Mouse (Mus musculus) layer of hippocampus, adult 9-10 months (tissue): Measurements from ENCODE around the gene Dop1a.

Experiments used
- DNase-seq: peaks from one replicate; pipeline ENCODE4 v3.0.0; 2022; ENCODE audit warnings: low spot score

The Dop1a gene

DNA sequence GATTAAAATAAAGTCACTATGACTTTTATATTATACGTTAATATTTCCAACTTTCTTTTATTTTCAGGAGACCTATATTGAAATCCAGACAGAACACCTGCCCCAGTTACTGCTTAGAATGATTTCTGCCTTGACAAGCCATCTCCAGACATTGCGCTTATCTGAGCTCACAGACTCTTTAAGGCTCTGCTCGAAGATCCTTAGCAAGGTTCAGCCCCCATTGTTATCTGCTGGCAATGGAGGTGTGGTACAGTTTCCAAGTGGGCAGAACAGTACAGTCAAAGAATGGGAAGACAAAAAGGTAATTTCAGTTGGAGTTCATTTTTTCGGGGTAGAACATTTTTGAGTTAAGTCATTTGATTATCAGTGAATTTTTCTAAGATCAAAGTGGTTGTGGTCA is 40.5 kb downstream of the Dop1a start:
- DNase-seq: no peak

DNA sequence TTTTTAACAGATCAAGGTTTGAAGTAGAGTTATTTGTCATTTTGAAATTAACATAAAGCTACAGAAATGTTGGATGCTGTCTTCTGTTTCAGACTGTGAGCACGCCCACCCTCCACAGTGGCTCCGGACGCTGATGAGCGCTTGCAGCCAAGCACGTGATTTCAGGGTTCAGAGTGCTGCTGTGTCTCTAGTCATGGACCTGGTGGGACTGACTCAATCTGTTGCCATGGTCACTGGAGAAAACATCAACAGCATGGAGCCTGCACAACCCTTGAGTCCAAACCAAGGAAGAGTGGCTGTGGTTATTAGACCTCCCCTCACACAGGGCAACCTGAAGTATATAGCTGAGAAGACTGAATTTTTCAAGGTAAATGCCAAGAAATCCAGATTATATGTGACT is 46.8 kb downstream of the Dop1a start:
- DNase-seq: no peak

DNA sequence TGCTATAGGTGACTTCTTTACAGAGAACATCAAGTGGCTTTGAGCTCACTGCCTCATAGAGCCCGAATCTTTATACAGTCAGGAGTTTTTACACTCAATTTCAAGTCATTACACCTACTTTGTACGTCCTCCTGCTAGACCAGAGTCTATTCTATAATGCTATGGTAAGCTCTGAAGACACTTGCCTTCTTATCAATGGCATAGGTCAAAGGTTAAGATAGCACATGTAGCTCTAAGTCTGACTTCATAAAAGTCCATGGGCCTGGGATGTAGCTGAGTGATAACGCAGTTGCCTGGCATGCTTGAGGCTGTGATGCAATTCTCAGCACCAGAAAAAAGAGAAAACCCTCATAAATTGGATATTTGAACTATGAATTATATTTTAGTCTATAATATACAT is 47.4 kb downstream of the Dop1a start:
- DNase-seq: no peak

DNA sequence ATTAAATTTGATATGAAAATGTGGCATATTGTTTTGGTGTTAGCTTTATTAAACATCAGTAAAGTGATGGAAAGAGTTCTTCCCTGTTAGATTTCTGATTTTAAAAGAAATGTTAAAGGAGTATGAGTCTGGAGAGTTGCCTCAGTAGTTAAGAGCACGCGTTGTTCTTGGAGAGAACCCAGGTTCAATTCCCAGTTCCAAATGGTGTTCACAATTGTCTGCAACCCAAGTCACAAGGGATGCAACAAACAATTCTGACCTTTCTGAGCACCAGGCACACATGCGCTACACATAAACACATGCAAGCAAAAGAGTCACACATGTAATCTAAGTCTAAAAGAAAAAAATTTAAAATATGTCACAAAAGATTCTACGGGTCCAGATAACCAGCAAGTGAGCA is 47.8 kb downstream of the Dop1a start:
- DNase-seq: no peak

DNA sequence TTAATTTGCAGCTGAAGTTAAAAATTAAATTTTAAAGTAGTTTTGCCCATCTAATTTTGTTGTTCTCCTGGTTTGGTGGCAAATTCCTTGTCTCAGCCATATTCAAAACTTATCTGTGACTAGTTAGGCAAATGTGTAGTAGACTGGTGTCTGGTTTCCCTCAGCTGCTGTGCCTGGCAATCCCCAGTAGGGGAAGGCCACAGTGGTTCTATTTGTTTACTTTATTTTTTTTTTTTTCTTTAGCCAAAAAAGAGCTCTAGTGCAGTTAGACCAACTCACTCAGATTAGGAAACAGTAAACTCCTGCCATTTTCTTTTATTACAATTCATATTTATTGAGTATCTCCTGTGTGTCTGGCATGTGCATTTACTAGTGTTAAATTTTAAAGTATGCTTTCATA is 55.4 kb downstream of the Dop1a start:
- no peak for DNase-seq

DNA sequence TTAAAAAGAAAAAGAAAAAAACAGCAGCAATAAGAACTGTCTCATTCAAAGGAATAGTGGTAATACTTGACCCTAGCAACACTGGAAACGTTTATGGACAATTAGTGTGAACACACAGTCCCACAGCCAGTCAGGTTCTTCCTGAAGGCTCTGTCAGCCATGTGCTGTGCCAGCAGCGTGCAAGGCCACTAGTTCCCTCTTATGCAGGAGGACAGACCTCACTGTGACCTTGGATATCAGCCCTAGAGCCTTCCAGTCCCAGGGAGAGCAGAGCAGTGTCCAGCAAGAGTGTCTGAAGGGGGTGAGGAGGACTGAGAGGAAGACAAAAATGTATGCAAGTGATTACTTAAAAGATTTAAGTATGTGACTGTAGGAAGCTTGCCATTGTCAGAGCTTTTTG is 58.6 kb downstream of the Dop1a start:
- no peak for DNase-seq

DNA sequence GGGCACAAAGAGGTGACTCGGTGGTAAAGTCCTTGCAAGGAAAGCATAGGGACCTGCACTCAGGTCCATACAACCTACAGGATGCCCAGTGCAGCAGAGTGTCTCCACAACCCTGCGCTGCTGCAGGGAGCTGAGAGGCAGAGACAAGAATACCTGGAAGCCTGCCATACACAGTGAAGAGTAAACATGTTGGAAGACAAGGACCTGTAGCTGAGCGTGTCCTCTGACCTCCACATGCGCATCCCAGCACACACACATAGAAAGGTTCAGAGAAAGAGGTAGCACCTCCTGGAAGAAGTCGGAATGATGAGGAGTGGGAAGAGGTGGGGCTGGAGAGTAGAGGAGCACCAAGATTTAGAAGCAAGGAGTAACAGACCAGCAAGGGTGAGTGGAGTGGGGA is 67.1 kb downstream of the Dop1a start:
- no peak for DNase-seq

DNA sequence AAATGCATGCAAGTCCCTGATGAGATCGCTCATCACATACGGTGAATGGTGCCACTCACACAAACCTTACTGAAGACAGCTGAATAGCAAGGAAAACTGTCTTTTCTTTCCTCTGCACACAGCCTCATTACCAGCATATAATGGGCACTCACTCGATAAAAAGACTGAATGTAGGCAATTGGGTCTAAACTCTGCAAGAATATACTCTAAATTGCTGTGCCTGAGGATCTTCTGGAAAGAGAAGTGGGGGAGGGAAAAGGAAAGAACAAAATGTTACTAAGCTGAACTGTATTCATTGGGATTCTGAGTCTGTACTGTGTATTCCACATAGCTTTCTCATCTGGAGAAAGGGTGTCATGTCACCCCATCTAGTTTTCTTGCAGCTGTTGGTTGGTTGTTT is 76.5 kb downstream of the Dop1a start:
- no peak for DNase-seq

DNA sequence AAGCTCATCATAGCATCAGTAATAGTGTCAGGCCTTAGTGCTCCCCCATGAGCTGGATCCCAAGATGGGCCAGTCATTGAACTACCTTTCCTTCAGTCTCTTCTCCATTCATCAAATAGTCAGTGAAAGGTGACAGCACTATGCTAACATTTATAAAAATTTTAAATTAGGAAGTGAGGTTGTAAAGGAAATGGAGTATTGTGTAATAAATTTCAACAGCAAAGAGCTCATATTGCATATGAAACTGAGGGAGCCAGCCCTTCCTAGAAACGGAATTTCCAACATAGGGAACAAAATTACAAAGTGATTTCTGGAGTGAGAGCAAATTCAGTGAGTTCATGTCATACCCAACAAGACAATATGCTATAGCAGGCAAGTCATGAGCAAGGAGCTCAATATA is 77.6 kb downstream of the Dop1a start:
- no peak for DNase-seq

DNA sequence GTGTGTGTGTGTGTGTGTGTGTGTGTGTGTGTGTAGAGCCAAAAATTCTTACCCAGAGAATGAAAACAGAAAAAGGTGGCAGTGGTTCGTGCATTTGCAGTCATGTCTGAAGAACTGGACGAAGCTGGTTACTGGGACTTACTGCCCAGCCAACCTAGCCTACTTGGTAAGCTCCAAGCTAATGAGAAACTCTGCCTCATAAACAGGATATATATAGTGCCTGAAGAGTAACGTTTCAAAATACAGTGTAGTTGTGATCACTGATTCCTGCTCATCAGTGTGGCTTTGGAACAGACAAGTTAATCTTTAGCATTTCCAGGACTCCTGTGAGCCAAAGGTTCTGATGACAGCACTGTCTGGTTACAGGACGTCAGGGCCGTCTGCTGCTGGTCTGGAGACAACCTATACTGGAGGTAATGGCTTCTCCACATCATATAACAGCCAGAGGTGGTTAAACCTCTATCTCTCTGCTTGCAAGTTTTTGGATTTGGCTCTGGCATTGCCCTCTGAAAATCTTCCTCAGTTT is 82.7 kb downstream of the Dop1a start:
- DNase-seq: no peak

DNA sequence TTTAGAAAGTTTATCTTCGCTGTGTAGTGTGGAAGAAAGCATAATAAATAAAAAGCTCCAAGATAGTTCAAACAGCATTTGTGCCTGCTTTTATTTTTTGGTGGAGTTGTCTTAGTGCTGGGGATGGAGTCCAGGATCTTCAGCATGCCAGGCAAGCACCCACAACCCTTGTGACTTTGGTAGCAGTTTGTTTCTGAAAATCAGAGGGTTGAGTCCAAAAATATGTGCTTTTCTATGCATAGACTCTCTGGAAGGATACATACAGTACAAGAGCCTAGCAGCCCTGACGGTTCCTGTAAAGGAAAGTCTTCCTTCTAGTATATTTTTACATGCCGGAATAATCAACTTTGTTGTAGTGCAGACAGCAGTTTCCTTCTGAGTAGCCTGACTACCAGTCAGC is 83.8 kb downstream of the Dop1a start:
- no peak for DNase-seq

DNA sequence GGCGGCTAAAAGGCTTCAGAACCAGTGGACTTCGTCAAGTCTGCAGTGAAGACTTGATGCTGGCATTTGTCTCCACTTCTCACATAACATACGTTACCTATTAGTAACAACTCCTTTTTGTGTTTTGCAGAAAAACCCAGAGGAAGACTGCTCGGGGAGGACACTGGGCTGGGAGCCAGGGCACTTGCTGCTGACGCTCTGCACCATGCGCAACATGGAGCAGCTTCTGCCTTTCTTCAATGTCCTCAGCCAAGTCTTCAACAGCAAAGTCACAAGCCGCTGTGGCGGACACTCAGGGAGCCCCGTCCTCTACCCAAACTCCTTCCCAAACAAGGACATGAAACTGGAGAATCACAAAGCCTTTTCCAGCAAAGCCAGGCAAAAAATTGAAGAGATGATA is 86.9 kb downstream of the Dop1a start:
- DNase-seq: no peak

DNA sequence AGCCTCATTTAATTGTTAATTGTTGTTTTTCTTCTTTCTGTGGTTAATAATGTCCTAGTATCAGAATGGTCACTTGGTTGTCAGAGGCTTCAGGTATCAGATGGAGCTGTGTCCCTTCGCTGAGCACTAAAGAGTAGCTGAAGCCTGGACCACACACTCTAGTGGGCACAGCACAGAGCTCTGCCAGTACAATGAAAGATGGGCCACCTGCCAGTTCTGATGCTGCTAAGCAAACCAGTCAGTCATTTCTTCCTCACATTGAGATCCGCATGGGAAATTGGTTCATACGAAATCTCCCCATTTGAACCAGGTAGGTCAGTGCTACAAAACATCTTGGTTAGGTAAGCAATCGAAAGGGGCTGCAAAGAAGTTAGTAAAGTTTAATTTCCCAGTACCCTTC is 87.7 kb downstream of the Dop1a start:
- no peak for DNase-seq

DNA sequence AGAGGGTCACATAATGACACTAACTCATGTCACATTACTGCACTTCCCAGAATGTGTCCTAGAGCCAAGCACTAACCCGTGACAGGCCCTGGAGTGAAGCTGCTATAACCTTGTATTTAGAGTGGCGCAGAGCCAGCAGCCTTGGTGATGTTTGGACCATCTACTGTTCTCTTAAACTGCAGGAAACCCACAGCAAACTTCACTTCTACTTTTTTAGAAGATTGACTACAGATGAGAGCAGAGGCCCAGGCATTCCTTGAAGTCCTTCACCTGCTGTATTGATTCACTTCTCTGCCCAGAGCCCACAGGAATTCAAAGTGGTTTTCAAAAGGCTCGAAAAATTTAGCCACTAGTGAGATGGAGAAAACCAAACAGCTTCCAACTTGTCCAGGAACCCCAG is 93.6 kb downstream of the Dop1a start:
- DNase-seq: no peak

DNA sequence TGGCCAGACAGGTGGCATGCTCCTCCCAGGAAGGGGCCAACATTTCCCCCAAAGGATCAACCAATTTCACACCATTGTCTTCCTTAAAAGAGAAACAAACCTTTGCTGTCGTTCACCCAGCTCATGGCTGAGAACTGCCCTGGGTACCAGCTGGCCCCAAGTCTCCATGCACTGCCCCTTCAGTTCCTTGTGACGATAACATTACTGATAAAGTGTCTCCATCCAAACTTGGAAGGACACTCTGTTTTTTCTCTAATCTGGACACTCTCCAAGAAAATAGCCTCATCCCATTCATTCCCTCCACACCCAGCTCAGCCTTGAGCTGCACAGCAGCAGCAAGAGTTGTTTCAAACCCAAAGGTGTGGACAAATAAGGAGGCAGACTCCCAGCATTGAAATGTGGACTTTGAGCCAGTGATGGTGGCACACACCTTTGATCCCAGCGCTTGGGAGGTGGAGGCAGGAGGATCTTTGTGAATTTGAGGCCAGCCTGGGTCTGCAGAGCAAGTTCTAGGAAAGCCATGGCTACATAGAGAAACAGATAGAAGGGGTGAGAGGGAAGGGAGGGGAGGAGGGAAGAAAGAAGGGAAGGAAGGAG is 102.5 kb downstream of the Dop1a start:
- no peak for DNase-seq

DNA sequence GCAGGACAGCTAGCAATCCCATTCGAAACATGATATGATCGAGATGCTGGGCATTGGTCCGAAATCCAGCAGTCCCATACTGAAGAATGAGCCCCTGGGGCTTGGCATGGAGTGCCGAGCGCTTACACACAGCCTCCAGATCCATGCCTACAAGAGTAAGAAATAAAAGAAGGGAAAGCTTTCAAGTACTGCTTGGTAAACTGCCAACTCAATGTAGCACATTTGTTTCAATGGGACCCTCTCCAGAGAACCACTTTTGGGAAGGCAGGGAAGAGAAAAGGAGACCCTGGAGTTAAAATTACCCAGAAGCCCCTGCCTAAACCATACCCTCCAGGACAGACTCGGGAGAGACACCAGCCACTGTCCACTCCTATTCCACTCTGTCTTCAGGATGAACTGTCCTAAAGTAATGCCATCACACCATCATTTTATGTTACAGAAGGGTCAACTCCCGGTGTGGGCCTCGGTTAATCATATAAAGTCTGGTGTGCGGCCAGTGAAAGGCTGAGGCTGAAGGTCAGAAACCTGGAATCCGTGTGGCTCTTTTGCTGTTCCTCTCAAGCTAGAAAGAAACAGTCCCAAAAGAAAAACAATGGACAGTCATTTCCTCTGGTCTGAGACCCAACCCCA is 103.4 kb downstream of the Dop1a start:
- DNase-seq: no peak

DNA sequence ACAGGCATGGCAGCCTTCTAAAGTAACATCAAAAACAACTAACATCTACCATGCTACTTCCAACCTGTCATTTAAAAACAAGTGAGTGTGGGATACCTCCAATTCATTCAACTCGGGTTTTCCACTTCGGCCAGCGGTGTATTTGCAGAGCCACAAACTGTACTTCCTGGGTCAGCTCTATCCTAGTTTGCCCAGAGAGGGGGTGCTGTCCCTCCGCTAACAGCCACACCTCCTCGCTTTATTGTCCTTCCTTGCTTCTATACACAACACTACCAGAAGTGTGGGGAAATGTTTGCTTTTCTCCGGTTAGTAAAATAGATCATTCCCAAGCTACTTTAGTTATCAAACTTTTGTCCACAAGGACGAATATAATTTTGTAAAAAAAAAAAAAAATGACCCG is 104.0 kb downstream of the Dop1a start:
- no peak for DNase-seq

DNA sequence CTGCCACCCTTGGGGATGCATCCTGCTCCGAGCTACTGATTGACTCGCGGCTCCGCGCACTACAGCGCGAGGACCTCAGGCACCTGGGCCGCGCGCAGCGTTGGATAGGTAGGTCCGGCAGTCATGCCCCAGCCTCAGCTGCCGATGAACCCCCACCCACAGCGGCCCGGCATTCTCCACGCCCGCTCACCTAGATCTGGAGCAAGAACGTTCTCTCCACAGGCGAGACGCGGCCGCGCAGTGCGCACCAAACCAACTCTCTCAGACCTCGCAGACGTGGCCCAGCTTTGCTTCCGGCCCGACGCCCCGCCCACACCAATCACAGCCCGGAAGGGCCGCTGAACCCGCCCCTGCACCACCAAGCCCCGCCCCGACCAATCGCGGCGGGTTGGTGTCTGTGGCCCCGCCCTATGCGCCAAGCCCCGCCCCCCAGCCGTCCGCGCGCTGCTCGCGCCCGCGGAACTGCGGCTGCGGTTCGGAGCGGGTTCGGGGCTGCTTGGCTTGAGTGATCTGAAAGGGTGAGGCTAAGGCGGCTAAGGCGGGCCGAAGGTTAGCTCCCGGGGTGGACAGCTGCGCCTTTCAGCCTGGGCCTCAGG is 104.7 kb downstream of the Dop1a start, which contains the start of the genes Pgm3 and Rwdd2a:
Gene Pgm3, minus strand, starts transcription at position 303 of the 596 bp plus-strand sequence.
Gene Rwdd2a, plus strand, starts transcription at position 452 of the 596 bp plus-strand sequence.
- DNase-seq: peak; percentile 84

DNA sequence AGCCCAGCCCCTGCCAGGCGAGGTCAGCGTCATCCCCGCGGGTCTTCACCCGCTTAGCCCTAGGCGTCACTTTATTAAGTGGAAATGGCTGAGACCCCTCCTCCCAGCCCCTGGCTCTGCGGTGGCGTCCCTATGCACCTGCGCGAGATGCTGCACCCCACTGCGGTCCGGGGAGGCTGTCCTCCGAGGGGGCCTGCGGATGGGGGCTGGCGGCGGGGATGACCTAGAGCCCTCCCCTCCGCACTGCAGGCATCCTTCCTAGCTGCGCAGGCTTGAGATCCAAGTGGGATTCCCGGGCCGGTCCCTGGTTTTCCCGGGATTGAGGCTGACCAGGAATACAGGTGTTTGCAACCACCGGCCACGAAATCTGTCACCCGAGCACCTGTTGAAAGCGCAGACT is 105.2 kb downstream of the Dop1a start:
- DNase-seq: no peak

DNA sequence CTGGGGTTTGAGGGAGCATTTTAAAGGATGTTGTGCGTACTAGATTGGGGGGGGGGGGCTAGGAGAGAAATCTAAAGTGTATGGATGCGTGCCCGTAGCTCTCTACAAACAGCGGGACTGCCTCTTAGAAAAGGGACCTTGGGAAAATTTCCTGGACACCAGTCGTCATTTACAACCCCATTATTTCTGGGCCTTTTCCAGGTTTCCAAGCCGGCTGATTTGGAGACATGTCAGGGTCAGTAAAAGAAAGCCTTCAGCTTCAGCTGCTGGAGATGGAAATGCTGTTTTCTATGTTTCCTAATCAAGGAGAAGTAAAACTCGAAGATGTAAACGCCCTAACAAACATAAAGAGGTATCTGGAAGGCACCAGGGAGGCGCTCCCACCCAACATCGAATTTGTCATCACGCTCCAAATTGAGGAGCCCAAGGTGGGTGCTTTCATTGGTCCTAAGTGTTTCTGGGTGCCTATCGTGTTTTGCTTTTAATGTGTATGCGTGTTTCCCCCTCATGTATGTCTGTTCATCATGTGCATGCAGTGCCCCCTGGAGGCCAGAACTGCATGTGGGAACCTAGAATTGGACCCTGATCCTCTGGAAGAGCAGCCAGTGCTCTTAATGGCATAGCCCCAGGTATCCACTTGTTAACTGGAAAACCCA is 105.8 kb downstream of the Dop1a start:
- peak; percentile 90 for DNase-seq

DNA sequence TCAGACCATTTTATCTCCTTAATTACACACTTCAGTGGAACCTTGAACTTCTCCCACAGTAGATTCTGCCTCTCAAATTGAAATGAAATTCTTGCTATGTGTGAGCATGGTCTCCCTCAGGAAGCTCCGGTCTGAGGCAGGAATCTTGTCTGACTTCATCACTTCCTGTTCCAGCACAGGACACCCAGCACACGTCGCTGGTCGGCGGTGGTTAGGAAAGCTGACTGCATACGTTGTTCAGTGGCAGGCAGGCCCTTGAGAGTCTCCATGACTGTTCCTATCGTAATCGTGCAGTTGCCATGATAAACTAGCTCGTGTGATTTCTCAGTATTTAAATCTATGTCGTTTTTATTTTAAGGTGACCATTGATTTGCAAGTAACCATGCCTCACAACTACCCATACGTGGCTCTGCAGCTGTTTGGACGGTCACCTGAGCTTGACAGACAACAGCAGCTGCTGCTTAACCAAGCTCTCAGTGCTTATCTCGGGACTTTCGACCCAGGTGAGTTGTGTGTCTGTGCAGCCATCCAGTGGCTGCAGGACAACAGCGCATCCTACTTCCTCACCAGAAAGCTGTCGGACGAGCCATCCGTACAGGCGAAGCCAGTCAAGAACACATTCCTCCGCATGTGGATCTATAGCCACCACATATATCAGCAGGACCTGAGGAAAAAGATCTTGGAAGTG is 106.8 kb downstream of the Dop1a start:
- DNase-seq: no peak

DNA sequence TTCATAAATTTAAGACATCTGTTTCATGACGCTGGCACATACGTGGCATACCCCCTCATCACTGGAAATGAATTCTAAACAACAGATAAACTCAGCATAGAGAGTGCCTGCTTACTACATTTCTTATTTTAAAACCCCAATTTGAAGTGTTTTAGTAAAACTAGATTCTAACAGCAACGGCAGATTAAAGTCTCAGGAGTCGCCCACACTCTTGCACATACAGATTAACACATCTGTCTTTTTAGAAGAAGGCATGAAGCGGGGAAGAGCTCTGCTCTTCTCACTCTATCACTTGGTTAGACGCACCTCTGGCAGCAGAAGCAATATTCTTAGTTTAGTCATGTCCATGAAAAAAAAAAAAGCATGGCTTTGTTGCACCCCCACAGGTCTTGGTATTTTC is 108.2 kb downstream of the Dop1a start:
- no peak for DNase-seq
